Mouse (Mus musculus) heart, postnatal 0 days (tissue): ENCODE data around the gene Mark4. TPM values are rescaled to one million over a fixed set of nuclear protein-coding genes. Genes with fewer than 3 reads are reported as not detected.
A peak's percentile ranks its signal among the peaks of the same experiment; 100 is the strongest.

ENCODE experiments used
- ATAC-seq: fragments of 200-750 bp; cut with Nextera tagmentation; 2 replicates; pipeline ENCODE4 v1.8.0; 2017; ENCODE audit warnings: low read depth, moderate number of reproducible peaks, moderate library complexity; ENCODE audit not compliant: insufficient read depth
- DNase-seq: peaks from one replicate; pipeline ENCODE4 v3.0.0-alpha.2; 2016; ENCODE audit warnings: low spot score
- H3K27ac ChIP-seq: fragments of 300-500 bp; sonication (generic); 2 replicates; pipeline ENCODE4 v1.5.1; 2014; ENCODE audit warnings: low read depth, mild to moderate bottlenecking
- H3K27me3 ChIP-seq: fragments of 300-500 bp; sonication (generic); 2 replicates; pipeline ENCODE4 v1.6.1; 2014; ENCODE audit warnings: low read length, mixed read lengths; ENCODE audit not compliant: control insufficient read depth, insufficient read depth
- H3K36me3 ChIP-seq: fragments of 300-500 bp; sonication (generic); replicated peaks from 2 replicates; pipeline ENCODE4 v1.6.1; 2014; ENCODE audit warnings: low read length, mixed read lengths; ENCODE audit not compliant: control insufficient read depth, insufficient read depth
- H3K4me1 ChIP-seq: fragments of 300-500 bp; sonication (generic); 2 replicates; pipeline ENCODE4 v1.6.1; 2014; ENCODE audit warnings: antibody characterized with exemption; ENCODE audit not compliant: control insufficient read depth, insufficient read depth
- H3K4me2 ChIP-seq: fragments of 300-500 bp; sonication (generic); 2 replicates; pipeline ENCODE4 v1.6.1; 2014; ENCODE audit warnings: low read depth, mild to moderate bottlenecking, low read length, moderate library complexity
- H3K4me3 ChIP-seq: fragments of 300-500 bp; sonication (generic); 2 replicates; pipeline ENCODE4 v1.5.1; 2014; ENCODE audit warnings: low read depth, low read length
- H3K9ac ChIP-seq: fragments of 300-500 bp; sonication (generic); replicated peaks from 2 replicates; pipeline ENCODE4 v1.6.1; 2014; ENCODE audit warnings: low read depth, low read length, mixed read lengths
- H3K9me3 ChIP-seq: fragments of 300-500 bp; sonication (generic); replicated peaks from 2 replicates; pipeline ENCODE4 v1.6.1; 2016; ENCODE audit warnings: low read length; ENCODE audit not compliant: control insufficient read depth
- CTCF ChIP-seq: IDR thresholded peaks from 2 replicates; pipeline ENCODE4 v1.5.1; 2016; ENCODE audit warnings: antibody characterized with exemption, control low read depth, low read depth
- EP300 ChIP-seq: IDR thresholded peaks from 2 replicates; pipeline ENCODE4 v1.6.1; 2016; ENCODE audit warnings: antibody characterized with exemption, low read depth
- WGBS: fragments of 180-500 bp; shearing (Covaris S2); extraction: QIAGEN DNeasy Blood & Tissue Kit; methylation state at CpG from one replicate; pipeline ENCODE4 v1.1.7; 2014; 5-methylcytosine and 5-hydroxymethylcytosine counted together
- polyA plus RNA-seq: library from polyadenylated mRNA; unstranded; fragments of >200 nt; fragmentation: Nextera tagmentation; extraction: Ambion mirVana; gene quantifications from 2 replicates; pipeline ENCODE4 v1.2.1, GENCODE M21; 2015
- total RNA-seq: library from RNA; depleted of rRNA; stranded (reverse); fragments of >200 nt; gene quantifications from 2 replicates; pipeline ENCODE4 v1.2.3, GENCODE M21; 2014; ENCODE audit warnings: low replicate concordance

The Mark4 gene
- total and polyA plus RNA-seq, 2 experiments from 2014 or later = 5.6 to 26.4 TPM

GRCm38 (mm10) chr7:19462884-19463381, 4.3 kb upstream of the Mark4 start, which contains the start of gene Exoc3l2:
TSS of gene Exoc3l2 (plus strand) at chr7:19463331.
- H3K4me2 ChIP-seq = 0 out of 2 replicates have a peak within 1 kb of the TSS, but pooled peaks have one; percentile 8
- no peak within 1 kb of the TSS for H3K27ac ChIP-seq
- TF ChIP-seq CTCF (no peak), EP300 (no peak)
- H3K27me3 ChIP-seq = peaks cover 18% of the 10 kb centered on the region
- no peaks in the 10 kb centered on the region for H3K9me3 ChIP-seq
- no peaks in the 10 kb centered on the region for H3K4me1 ChIP-seq
- WGBS = 31% methylated on average over 6 of the region's 6 CpGs
- ATAC-seq (no peak), DNase-seq (no peak)
- no peak within 1 kb of the TSS for H3K9ac ChIP-seq
- no peaks in the 10 kb centered on the region for H3K36me3 ChIP-seq
- H3K4me3 ChIP-seq = no peak within 1 kb of the TSS

GRCm38 (mm10) chr7:19462443-19462842, 3.8 kb upstream of the Mark4 start:
- WGBS = 71% methylated on average over 4 of the region's 4 CpGs
- no peak overlapping the region for H3K4me3 ChIP-seq
- no peak for ATAC-seq

DNA sequence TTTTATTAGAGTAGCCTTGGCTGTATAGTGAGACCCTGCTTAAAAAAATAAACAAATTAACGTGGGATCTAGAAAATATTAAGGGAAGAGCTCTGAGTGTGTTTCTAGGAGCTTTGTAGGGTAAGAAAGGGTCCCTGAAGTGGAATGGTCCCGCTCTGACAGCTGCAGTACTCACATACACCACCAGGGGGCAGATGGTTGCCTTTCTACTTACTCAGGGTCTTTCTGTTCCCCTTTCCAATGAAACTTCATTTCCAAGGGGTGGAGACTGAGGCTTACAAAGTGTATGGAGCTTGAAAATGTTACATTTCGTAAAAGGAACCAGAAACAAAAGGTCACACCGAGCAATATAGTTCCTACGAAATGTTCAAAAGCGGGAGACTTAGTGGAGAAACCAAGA, 2.9 kb upstream of the Mark4 start:
- Histone ChIP-seq H3K36me3 (no peaks in the 10 kb centered on the region), H3K4me2 (no peak overlapping the region), H3K27me3 (peaks cover 12% of the 10 kb centered on the region), H3K27ac (no peak overlapping the region), H3K9ac (no peak overlapping the region), H3K4me1 (peaks cover 10% of the 10 kb centered on the region), H3K4me3 (no peak overlapping the region), H3K9me3 (no peaks in the 10 kb centered on the region)
- 13% methylated on average over 6 of the region's 6 CpGs for WGBS
- TF ChIP-seq CTCF (peak; percentile 83), EP300 (no peak)
- DNase-seq (peak; percentile 44), ATAC-seq (no peak)

More at GRCm38 (mm10) chr7:19462443-19462842, 3.8 kb upstream of the Mark4 start:
- DNase-seq = no peak
- Histone ChIP-seq H3K4me1 (peaks cover 3% of the 10 kb centered on the region), H3K9ac (no peak overlapping the region), H3K27me3 (peaks cover 16% of the 10 kb centered on the region), H3K4me2 (no peak overlapping the region), H3K9me3 (no peaks in the 10 kb centered on the region), H3K27ac (no peak overlapping the region), H3K36me3 (no peaks in the 10 kb centered on the region)
- TF ChIP-seq CTCF (no peak), EP300 (no peak)

GRCm38 (mm10) chr7:19460500-19460899, 1.9 kb upstream of the Mark4 start:
- peaks cover 14% of the 10 kb centered on the region for H3K4me1 ChIP-seq
- no peak overlapping the region for H3K9ac ChIP-seq
- H3K9me3 ChIP-seq = no peaks in the 10 kb centered on the region
- H3K36me3 ChIP-seq = no peaks in the 10 kb centered on the region
- no peak for ATAC-seq
- peaks cover 11% of the 10 kb centered on the region for H3K27me3 ChIP-seq
- no peak overlapping the region for H3K4me3 ChIP-seq
- no peak for DNase-seq
- no peak overlapping the region for H3K4me2 ChIP-seq
- no peak overlapping the region for H3K27ac ChIP-seq
- TF ChIP-seq CTCF (no peak), EP300 (no peak)
- WGBS = 87% methylated on average over 1 of the region's 1 CpGs

DNA sequence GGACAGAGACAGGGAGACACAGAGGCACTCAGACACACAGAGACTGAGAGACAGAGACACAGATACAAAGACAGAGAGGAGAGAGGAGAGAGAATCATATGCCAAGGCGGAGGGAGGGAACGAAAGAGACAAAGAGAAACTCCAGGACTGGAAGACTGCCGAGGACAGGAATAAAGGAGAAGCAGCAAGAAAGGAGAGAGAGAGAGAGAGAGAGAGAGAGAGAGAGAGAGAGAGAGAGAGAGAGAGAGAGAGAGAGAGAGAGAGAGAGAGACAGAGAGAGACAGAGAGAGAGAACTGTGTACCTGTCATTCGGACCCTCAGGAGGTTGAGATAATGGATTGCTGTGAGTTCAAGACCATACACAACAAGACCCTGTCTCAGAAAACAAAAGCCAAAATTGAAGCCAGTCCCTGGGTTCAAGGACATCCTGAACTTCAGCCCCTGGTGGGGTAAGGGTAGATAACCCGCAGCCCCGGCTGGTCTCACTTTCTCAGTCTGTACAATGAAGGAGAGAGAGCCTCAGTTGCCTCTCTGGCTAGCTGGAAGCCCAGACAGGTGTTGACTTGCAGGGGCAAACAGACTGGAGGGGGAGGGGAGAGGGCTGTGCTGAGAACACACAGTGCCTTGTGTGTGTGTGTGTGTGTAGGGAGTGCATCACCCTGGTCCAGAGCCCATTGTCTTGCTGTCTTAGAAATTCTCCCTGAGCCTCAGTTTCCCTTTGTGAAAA, 686 bp upstream of the Mark4 start:
- no peak for TF ChIP-seq CTCF
- no peak for TF ChIP-seq EP300
- peaks cover 14% of the 10 kb centered on the region for H3K4me1 ChIP-seq
- H3K27ac ChIP-seq = peak overlapping the region; percentile 7; the same call in 1 of the 2 replicates
- peak overlapping the region; percentile 96 for H3K4me2 ChIP-seq
- no peaks in the 10 kb centered on the region for H3K9me3 ChIP-seq
- WGBS = 15% methylated on average over 6 of the region's 6 CpGs
- H3K4me3 ChIP-seq = peak overlapping the region; percentile 79
- no peak for DNase-seq
- no peak for ATAC-seq
- H3K36me3 ChIP-seq = no peaks in the 10 kb centered on the region
- H3K9ac ChIP-seq = peak overlapping the region; percentile 87
- 0 out of 2 replicates have a peak, but pooled peaks cover 3% of the 10 kb centered on the region for H3K27me3 ChIP-seq
